Mouse (Mus musculus): Measurements from ENCODE around the gene Tradd.

The Tradd gene

GRCm38 (mm10) chr8:105269075-105269458 lies 4.7 kb upstream of the Tradd start:
- DNase-seq, result no peak

GRCm38 (mm10) chr8:105268342-105269074 lies 4.1 kb upstream of the Tradd start:
- no peak for DNase-seq

- no peak for DNase-seq
Observed at GRCm38 (mm10) chr8:105266775-105267174, 2.4 kb upstream of the Tradd start.

- DNase-seq, result peak; percentile 56
Observed at GRCm38 (mm10) chr8:105265128-105265527, 719 bp upstream of the Tradd start.

- no peak for DNase-seq
Observed at GRCm38 (mm10) chr8:105263244-105263912, 1.0 kb downstream of the Tradd start.

- no peak for DNase-seq
Observed at GRCm38 (mm10) chr8:105261326-105261980, 3.0 kb downstream of the Tradd start.

- no peak for DNase-seq
Observed at GRCm38 (mm10) chr8:105260371-105261099, 3.9 kb downstream of the Tradd start.

- peak; percentile 55 for DNase-seq
Observed at GRCm38 (mm10) chr8:105259721-105260320, 4.6 kb downstream of the Tradd start.

- DNase-seq, result no peak
Observed at GRCm38 (mm10) chr8:105258911-105259720, 5.3 kb downstream of the Tradd start.

GRCm38 (mm10) chr8:105257318-105258114 lies 6.9 kb downstream of the Tradd start:
- no peak for DNase-seq

- DNase-seq, result peak; percentile 51
Observed at GRCm38 (mm10) chr8:105254966-105255350, 9.5 kb downstream of the Tradd start, which contains the start of gene B3gnt9. Gene B3gnt9, minus strand, starts transcription at chr8:105255153.

GRCm38 (mm10) chr8:105254152-105254965 lies 10.1 kb downstream of the Tradd start:
- peak; percentile 86 for DNase-seq

GRCm38 (mm10) chr8:105253766-105254151 lies 10.7 kb downstream of the Tradd start:
- no peak for DNase-seq

- no peak for DNase-seq
Observed at GRCm38 (mm10) chr8:105252680-105253537, 11.5 kb downstream of the Tradd start.

GRCm38 (mm10) chr8:105251954-105252353 lies 12.5 kb downstream of the Tradd start:
- DNase-seq, result no peak

GRCm38 (mm10) chr8:105241016-105241415 lies 23.4 kb downstream of the Tradd start:
- DNase-seq, result no peak

GRCm38 (mm10) chr8:105237442-105238142 lies 26.8 kb downstream of the Tradd start:
- DNase-seq, result no peak

- DNase-seq, result peak; percentile 27
Observed at GRCm38 (mm10) chr8:105235206-105235605, 29.2 kb downstream of the Tradd start.
